Mouse (Mus musculus) lung, embryonic 15.5 days (tissue): ENCODE measurements around the gene Ccdc93. TPM values are rescaled to one million over a fixed set of nuclear protein-coding genes. Genes with fewer than 3 reads are reported as not detected.

Experiments
- ATAC-seq: fragments of 200-750 bp; cut with Nextera tagmentation; 2 replicates; pipeline ENCODE4 v1.8.0; 2017; ENCODE audit warnings: moderate number of reproducible peaks, borderline replicate concordance; ENCODE audit not compliant: low FRiP score, low TSS enrichment; ENCODE audit errors: extremely low read depth
- H3K27ac ChIP-seq: fragments of 300-500 bp; sonication (generic); 2 replicates; pipeline ENCODE4 v1.5.1; 2015; ENCODE audit warnings: moderate library complexity, mild to moderate bottlenecking, inconsistent platforms
- H3K27me3 ChIP-seq: fragments of 300-500 bp; sonication (generic); 2 replicates; pipeline ENCODE4 v1.6.1; 2015; ENCODE audit warnings: inconsistent platforms
- H3K36me3 ChIP-seq: fragments of 300-500 bp; sonication (generic); 2 replicates; pipeline ENCODE4 v1.6.1; 2015; ENCODE audit warnings: inconsistent platforms
- H3K4me1 ChIP-seq: fragments of 300-500 bp; sonication (generic); 2 replicates; pipeline ENCODE4 v1.6.1; 2015; ENCODE audit warnings: inconsistent platforms
- H3K4me2 ChIP-seq: fragments of 300-500 bp; sonication (generic); 2 replicates; pipeline ENCODE4 v1.6.1; 2015; ENCODE audit warnings: inconsistent platforms, mild to moderate bottlenecking, moderate library complexity
- H3K4me3 ChIP-seq: fragments of 300-500 bp; sonication (generic); 2 replicates; pipeline ENCODE4 v1.5.1; 2015; ENCODE audit warnings: mild to moderate bottlenecking, inconsistent platforms
- H3K9ac ChIP-seq: fragments of 300-500 bp; sonication (generic); 2 replicates; pipeline ENCODE4 v1.6.1; 2015; ENCODE audit warnings: inconsistent platforms
- H3K9me3 ChIP-seq: fragments of 300-500 bp; sonication (generic); 2 replicates; pipeline ENCODE4 v1.6.1; 2016; ENCODE audit warnings: inconsistent platforms
- WGBS: fragments of 180-500 bp; shearing (Covaris S2); methylation state at CpG from one replicate; pipeline ENCODE4 v1.1.7; 2015; 5-methylcytosine and 5-hydroxymethylcytosine counted together
- polyA plus RNA-seq: library from polyadenylated mRNA; unstranded; fragments of >200 nt; fragmentation: Nextera tagmentation; extraction: Ambion mirVana; gene quantifications from 2 replicates; pipeline ENCODE4 v1.2.1, GENCODE M21; 2015

The Ccdc93 gene
- polyA plus RNA-seq, 1 experiment from 2014 or later, result 9.7 TPM

DNA sequence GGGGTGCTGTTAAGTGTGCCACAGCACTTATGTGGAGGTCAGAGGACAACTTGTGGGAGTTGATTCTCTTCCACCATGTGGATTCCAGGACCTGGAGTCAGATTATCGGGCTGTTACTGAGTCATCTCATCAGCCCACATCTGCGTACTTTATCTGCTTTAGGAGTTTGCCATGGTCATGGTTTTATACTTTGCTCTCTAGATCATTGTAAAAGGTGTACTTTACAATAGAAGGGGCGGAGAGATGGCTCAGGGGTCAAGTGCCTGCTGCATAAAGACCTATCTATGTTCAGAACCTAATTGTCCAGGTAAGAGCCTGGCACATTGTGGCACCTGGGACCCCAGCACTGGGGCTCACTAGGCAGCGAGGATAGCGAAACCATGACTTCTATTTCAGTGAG lies 48.6 kb downstream of the Ccdc93 start:
- Histone ChIP-seq H3K4me2 (no peak overlapping the region), H3K36me3 (peaks cover 14% of the 10 kb centered on the region; the same call in 1 of the 2 replicates), H3K4me1 (no peaks in the 10 kb centered on the region), H3K4me3 (no peak overlapping the region), H3K27me3 (no peaks in the 10 kb centered on the region), H3K27ac (no peak overlapping the region), H3K9me3 (no peaks in the 10 kb centered on the region), H3K9ac (no peak overlapping the region)
- no peak for ATAC-seq
- 93% methylated on average over 5 of the region's 5 CpGs for WGBS

DNA sequence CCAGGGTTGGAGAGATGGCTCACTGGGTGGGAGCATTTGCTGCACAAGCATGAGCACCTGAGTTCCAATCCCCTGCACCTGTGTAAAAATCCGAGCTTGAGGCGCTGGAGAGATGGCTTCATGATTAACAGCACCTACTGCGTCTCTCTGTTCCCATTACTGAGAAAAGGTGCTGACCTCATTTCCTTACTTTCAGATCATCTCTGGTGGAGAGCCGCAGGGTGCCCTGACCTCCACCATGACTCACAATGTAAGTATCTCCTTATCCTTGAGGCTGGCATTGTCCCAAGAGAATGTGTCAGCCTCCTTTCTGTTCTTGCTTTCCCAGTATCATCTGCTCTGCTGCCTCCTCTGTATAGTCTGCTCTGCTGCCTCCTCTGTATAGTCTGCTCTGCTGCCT lies 52.2 kb downstream of the Ccdc93 start:
- no peak for ATAC-seq

DNA sequence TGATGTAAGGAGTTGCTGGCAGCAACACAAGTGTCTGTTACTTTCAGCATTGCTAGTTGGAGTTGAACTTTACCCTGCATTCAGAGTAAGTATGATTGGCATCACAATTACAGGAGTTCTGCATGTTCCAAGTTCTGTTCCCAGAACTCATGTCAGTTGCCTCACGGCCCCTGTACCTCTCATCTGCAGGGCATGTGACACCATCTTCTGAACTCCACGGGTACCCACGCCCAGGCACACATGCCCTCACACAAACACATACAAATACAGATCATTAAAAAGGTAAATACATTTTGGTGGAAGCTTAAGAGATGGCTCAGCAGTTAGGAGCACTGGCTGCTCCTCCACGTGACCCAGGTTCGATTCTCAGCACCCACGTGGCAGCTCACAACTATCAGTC lies 56.0 kb downstream of the Ccdc93 start:
- Histone ChIP-seq H3K27ac (no peak overlapping the region), H3K9ac (no peak overlapping the region), H3K4me3 (no peak overlapping the region), H3K36me3 (peaks cover 20% of the 10 kb centered on the region), H3K9me3 (no peaks in the 10 kb centered on the region), H3K4me1 (no peaks in the 10 kb centered on the region), H3K4me2 (no peak overlapping the region), H3K27me3 (no peaks in the 10 kb centered on the region)
- WGBS, result 88% methylated on average over 6 of the region's 6 CpGs
- no peak for ATAC-seq

More for the DNA sequence above, 52.2 kb downstream of the Ccdc93 start:
- H3K9me3 ChIP-seq, result no peaks in the 10 kb centered on the region
- H3K27me3 ChIP-seq, result no peaks in the 10 kb centered on the region
- H3K36me3 ChIP-seq, result peaks cover 20% of the 10 kb centered on the region
- 80% methylated on average over 4 of the region's 4 CpGs for WGBS
- no peak overlapping the region for H3K4me3 ChIP-seq
- no peak overlapping the region for H3K9ac ChIP-seq
- H3K4me2 ChIP-seq, result no peak overlapping the region
- H3K27ac ChIP-seq, result no peak overlapping the region
- H3K4me1 ChIP-seq, result no peaks in the 10 kb centered on the region

DNA sequence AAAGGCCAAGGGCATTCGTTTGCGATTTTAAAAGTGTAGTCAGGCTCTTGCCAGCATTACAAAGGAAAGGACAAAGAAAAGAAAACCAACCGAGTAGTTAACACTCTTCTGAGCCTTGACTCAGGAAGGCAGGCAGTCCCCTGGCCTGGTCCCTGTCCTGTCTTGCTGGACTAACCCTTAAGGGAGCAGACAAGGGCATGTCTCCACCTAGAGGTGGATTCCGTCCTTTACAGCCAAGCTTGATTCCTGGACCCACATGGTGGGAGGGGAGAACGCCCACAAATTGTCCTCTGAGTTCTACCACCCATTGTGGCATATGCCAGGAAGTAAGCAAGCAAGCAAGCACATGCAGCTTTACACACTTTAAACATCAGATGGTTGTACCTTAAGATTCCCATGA lies 59.4 kb downstream of the Ccdc93 start:
- no peak overlapping the region for H3K4me2 ChIP-seq

DNA sequence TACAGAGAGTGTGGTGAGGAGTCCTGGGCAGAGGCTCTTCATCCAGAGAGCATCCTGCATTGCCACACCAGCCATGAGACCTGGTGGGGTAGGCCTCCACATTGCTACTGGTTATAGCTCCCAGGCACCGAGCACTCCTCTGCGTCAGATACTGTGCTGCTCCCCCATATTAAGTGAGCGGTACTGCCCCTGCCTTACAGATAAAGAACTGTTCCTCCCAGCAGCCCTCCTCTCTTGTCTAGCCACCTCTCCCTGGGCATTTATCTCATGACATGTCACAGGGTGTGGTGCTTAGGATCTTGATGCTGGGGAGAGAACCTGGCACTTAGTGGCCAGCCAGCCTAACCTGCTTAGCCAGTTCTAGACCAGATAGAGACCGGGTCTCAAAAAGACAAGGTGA lies 66.2 kb downstream of the Ccdc93 start:
- WGBS, result 87% methylated on average over 4 of the region's 4 CpGs
- no peaks in the 10 kb centered on the region for H3K4me1 ChIP-seq
- no peak overlapping the region for H3K27ac ChIP-seq
- H3K9me3 ChIP-seq, result no peaks in the 10 kb centered on the region
- peaks cover 32% of the 10 kb centered on the region for H3K36me3 ChIP-seq
- no peak overlapping the region for H3K9ac ChIP-seq
- no peak overlapping the region for H3K4me3 ChIP-seq
- no peak for ATAC-seq
- no peaks in the 10 kb centered on the region for H3K27me3 ChIP-seq
- H3K4me2 ChIP-seq, result no peak overlapping the region

More for the DNA sequence above, 59.4 kb downstream of the Ccdc93 start:
- Histone ChIP-seq H3K27ac (no peak overlapping the region), H3K4me1 (no peaks in the 10 kb centered on the region), H3K27me3 (no peaks in the 10 kb centered on the region), H3K4me3 (no peak overlapping the region), H3K9ac (no peak overlapping the region), H3K9me3 (no peaks in the 10 kb centered on the region), H3K36me3 (peaks cover 36% of the 10 kb centered on the region)
- WGBS, result 39% methylated on average over 5 of the region's 5 CpGs
- no peak for ATAC-seq

DNA sequence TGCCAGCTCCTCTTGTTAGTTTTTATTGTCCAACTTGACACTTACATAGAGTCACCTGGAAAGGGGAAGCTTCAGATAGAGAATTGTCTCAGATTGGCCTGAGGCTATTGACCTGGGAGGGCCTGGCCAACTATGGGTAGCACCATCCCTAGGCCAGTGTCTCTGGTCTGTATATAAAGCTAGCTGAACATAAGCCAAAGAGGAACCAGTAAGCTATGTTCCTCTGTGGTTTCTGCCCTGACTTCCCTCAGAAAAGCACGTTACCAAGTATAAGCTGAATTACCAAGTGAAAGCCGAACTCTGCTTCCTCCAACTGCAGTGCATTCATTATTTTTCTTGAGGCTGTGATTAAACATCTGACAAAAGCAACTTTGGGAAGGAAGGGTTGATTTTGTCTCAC lies 77.9 kb downstream of the Ccdc93 start:
- no peaks in the 10 kb centered on the region for H3K9me3 ChIP-seq
- H3K4me1 ChIP-seq, result no peaks in the 10 kb centered on the region
- H3K36me3 ChIP-seq, result no peaks in the 10 kb centered on the region
- H3K4me3 ChIP-seq, result no peak overlapping the region
- no peaks in the 10 kb centered on the region for H3K27me3 ChIP-seq
- H3K9ac ChIP-seq, result no peak overlapping the region
- no peak overlapping the region for H3K27ac ChIP-seq
- no peak overlapping the region for H3K4me2 ChIP-seq
- no peak for ATAC-seq
- WGBS, result 76% methylated on average over 2 of the region's 2 CpGs

DNA sequence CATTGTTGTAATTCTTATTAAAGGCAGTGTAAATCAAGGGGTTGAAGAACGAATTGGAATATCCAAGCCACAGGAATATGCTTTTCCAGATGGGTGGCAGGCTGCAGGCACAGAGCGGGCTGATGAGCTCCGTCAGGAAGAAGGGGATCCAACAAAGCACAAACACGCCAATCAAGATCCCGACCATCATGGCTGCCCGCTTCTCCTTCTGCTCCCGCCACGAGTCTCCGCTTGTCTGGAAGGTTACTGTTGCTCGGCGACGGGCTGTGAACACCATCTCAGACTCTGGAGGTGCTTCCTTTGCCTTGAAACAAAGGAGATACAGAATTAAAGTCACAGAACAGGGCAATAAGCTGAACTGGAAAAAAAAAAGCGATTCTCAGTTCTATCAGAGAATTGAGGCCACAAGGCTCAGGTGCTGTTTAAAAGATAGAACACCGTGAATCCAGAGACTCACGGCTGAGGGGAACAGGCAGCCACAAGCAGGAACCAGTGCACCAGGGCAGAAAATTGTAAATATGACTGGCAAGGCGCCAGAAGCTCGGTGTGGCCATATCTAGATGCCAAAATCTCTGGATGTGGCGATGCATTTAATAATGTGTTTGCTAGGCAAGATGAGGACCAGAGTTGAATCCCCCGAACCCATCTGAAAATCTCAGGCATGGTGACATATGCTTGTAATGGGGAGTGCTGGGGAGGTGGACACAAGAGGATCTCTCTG lies 79.7 kb downstream of the Ccdc93 start:
- no peaks in the 10 kb centered on the region for H3K9me3 ChIP-seq
- no peaks in the 10 kb centered on the region for H3K27me3 ChIP-seq
- WGBS, result 76% methylated on average over 19 of the region's 19 CpGs
- H3K4me3 ChIP-seq, result no peak overlapping the region
- H3K27ac ChIP-seq, result no peak overlapping the region
- H3K4me2 ChIP-seq, result no peak overlapping the region
- no peaks in the 10 kb centered on the region for H3K36me3 ChIP-seq
- no peak for ATAC-seq
- no peaks in the 10 kb centered on the region for H3K4me1 ChIP-seq
- H3K9ac ChIP-seq, result no peak overlapping the region

DNA sequence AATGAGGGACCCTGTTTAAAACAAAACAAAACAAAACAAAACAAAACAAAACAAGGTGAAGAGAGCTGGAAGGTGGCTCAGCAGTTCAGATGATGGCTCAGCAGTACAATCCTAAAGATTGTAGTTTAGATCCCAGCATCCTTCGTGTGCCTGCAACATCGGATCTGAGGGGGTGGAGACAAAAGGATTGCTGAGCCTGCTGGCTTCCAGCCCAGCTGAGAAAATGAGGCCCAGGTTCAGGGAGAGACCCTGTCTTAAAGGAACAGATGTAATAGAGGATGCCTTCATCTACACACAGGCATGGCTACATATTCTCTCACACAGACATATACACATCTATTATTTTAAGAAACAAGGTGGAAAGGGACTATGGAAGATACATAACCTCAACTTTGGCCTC lies 80.3 kb downstream of the Ccdc93 start:
- WGBS, result 15% methylated on average over 2 of the region's 2 CpGs
- no peaks in the 10 kb centered on the region for H3K9me3 ChIP-seq
- no peaks in the 10 kb centered on the region for H3K4me1 ChIP-seq
- H3K4me2 ChIP-seq, result no peak overlapping the region
- no peak overlapping the region for H3K9ac ChIP-seq
- no peak overlapping the region for H3K27ac ChIP-seq
- no peaks in the 10 kb centered on the region for H3K36me3 ChIP-seq
- no peak; the same call in 1 of the 2 replicates for ATAC-seq
- H3K27me3 ChIP-seq, result no peaks in the 10 kb centered on the region
- H3K4me3 ChIP-seq, result no peak overlapping the region

DNA sequence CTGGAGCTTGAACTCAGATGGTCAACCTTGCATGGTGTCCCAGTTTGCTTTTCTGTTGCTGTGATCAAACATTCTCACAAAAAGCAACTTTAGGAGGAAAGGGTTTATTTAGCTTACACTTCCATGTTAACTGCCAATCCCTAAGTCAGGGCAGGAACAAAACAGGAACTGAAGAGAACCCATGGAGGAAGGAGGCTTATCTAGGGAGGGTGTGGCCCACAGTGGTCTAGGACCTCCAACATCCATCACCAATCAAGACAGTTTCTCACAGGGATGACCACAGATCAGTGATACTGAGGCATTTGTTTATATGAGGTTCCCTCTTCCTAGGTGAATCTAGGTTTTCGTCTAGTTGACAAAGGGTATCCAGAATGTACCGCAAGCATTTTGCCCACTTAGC lies 81.1 kb downstream of the Ccdc93 start:
- 89% methylated on average over 2 of the region's 2 CpGs for WGBS
- Histone ChIP-seq H3K4me1 (no peaks in the 10 kb centered on the region), H3K9me3 (no peaks in the 10 kb centered on the region), H3K36me3 (no peaks in the 10 kb centered on the region), H3K9ac (no peak overlapping the region), H3K27me3 (no peaks in the 10 kb centered on the region), H3K4me3 (no peak overlapping the region), H3K4me2 (no peak overlapping the region), H3K27ac (no peak overlapping the region)
- ATAC-seq, result no peak

DNA sequence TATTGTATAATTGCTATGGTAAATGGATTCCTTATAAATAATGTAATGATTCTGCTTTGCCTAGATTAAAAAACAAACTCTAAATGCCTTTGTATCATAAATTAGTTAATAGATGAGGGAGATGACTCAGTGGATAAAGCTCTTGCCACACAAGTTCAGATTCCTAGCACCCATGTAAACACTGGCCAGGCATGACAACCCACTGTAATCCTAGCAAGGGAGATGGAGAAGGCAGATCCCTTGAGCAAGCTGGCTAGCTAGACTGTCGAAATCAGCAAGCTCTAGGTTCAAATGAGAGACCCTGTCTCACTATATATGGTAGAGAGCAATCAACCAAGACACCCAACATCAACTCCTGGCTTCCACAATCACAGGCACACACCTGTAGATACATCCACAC lies 87.8 kb downstream of the Ccdc93 start:
- Histone ChIP-seq H3K27me3 (no peaks in the 10 kb centered on the region), H3K4me2 (no peak overlapping the region), H3K27ac (no peak overlapping the region), H3K4me1 (no peaks in the 10 kb centered on the region), H3K36me3 (no peaks in the 10 kb centered on the region), H3K9me3 (no peaks in the 10 kb centered on the region), H3K4me3 (no peak overlapping the region), H3K9ac (no peak overlapping the region)
- no peak for ATAC-seq
- WGBS, result 80% methylated on average over 1 of the region's 1 CpGs

DNA sequence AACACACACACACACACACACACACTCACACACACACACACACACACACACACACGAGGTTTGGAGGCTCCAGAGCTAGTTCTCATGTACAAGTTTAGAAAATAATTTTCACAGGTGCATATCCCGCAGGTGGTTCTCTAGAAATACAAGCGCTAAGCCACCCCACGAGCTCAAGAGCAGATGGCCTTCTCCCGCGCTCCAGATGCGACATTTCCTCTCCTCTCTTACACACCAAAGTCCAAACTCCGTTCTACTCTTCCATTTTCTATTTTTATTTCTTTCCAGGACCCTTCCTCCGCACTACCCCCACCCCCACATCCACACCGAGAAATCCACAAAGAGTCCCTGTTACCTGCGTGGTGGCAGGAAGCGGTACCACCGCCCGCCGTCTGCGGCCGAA lies 96.2 kb downstream of the Ccdc93 start:
- H3K36me3 ChIP-seq, result no peaks in the 10 kb centered on the region
- no peak overlapping the region; the same call in 1 of the 2 replicates for H3K4me3 ChIP-seq
- 38% methylated on average over 17 of the region's 17 CpGs for WGBS
- H3K4me2 ChIP-seq, result peak overlapping the region; percentile 57
- peaks cover 12% of the 10 kb centered on the region for H3K4me1 ChIP-seq
- H3K27me3 ChIP-seq, result peaks cover 32% of the 10 kb centered on the region
- no peak overlapping the region for H3K9ac ChIP-seq
- no peak overlapping the region for H3K27ac ChIP-seq
- no peaks in the 10 kb centered on the region for H3K9me3 ChIP-seq
- ATAC-seq, result no peak

DNA sequence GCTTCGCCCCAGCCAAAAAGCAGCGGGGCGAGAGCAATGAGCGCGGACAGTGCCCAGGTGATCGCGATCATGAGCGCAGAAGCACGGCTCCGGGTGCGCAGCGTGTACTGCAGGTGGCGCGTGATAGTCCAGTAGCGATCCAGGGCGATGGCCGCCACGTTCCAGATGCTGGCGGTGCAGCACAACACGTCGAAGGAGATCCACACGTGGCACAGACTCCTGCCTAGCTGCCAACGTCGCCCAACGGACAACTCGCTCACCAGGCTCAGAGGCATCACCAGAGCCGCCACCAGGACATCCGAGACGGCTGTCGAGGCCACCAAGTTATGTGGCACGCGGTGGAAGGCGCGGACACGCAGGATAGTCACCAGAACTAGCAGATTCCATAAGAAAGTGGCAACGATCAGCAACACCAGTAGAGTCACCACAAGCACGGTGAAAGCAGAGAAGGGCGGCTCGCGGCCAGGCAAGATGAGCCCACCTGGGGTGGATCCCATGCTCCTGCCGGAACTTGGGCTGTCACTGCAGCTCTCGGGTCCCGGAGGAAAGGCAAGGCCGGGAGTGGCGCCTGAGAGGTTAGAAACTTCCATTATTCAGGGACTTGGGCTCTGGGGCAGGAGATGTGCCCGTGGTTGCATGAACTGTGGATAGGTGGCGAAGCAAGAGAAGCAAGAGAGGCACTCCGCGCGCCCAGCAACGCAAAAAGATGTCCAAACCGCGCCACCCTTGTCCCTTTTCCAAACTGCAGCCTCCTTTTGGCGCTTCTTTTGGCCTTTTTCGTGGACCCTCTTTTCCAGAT lies 97.0 kb downstream of the Ccdc93 start:
- ATAC-seq, result no peak
- peaks cover 32% of the 10 kb centered on the region for H3K27me3 ChIP-seq
- peak overlapping the region; percentile 19 for H3K4me3 ChIP-seq
- no peak overlapping the region for H3K27ac ChIP-seq
- H3K9ac ChIP-seq, result no peak overlapping the region
- peaks cover 12% of the 10 kb centered on the region for H3K4me1 ChIP-seq
- no peaks in the 10 kb centered on the region for H3K9me3 ChIP-seq
- H3K36me3 ChIP-seq, result no peaks in the 10 kb centered on the region
- 8% methylated on average over 55 of the region's 55 CpGs for WGBS
- H3K4me2 ChIP-seq, result peak overlapping the region; percentile 57
